Mouse (Mus musculus) forebrain, embryonic 12.5 days (tissue): ENCODE results near the gene Tnxb. TPM values are rescaled to one million over a fixed set of nuclear protein-coding genes. Genes with fewer than 3 reads are reported as not detected.
A peak's percentile ranks its signal among the peaks of the same experiment; 100 is the strongest.

Source experiments
- ATAC-seq: fragments of 200-750 bp; cut with Nextera tagmentation; 2 replicates; pipeline ENCODE4 v1.8.0; 2017; ENCODE audit warnings: moderate TSS enrichment; ENCODE audit not compliant: low FRiP score
- H3K27ac ChIP-seq: fragments of 300-500 bp; sonication (generic); 2 replicates; pipeline ENCODE4 v1.5.1; 2016; ENCODE audit warnings: mild to moderate bottlenecking
- H3K27me3 ChIP-seq: fragments of 300-500 bp; sonication (generic); 2 replicates; pipeline ENCODE4 v1.6.1; 2016; ENCODE audit warnings: mild to moderate bottlenecking
- H3K36me3 ChIP-seq: fragments of 300-500 bp; sonication (generic); replicated peaks from 2 replicates; pipeline ENCODE4 v1.6.1; 2016; ENCODE audit warnings: mild to moderate bottlenecking
- H3K4me1 ChIP-seq: fragments of 300-500 bp; sonication (generic); 2 replicates; pipeline ENCODE4 v1.6.1; 2016
- H3K4me2 ChIP-seq: fragments of 300-500 bp; sonication (generic); 2 replicates; pipeline ENCODE4 v1.6.1; 2016; ENCODE audit warnings: mild to moderate bottlenecking, moderate library complexity
- H3K4me3 ChIP-seq: fragments of 300-500 bp; sonication (generic); replicated peaks from 2 replicates; pipeline ENCODE4 v1.5.1; 2016; ENCODE audit warnings: mild to moderate bottlenecking
- H3K9ac ChIP-seq: fragments of 300-500 bp; sonication (generic); 2 replicates; pipeline ENCODE4 v1.6.1; 2016; ENCODE audit warnings: mild to moderate bottlenecking
- H3K9me3 ChIP-seq: fragments of 300-500 bp; sonication (generic); 2 replicates; pipeline ENCODE4 v1.6.1; 2016
- WGBS: fragments of 180-500 bp; shearing (Covaris S2); methylation state at CpG from one replicate; pipeline ENCODE4 v1.1.7; 2016; 5-methylcytosine and 5-hydroxymethylcytosine counted together
- polyA plus RNA-seq: library from polyadenylated mRNA; unstranded; fragments of >200 nt; fragmentation: Nextera tagmentation; extraction: Ambion mirVana; gene quantifications from 2 replicates; pipeline ENCODE4 v1.2.1, GENCODE M21; 2016

Gene Tnxb
- polyA plus RNA-seq, 1 experiment from 2014 or later = 0.03 TPM

- H3K36me3 ChIP-seq = peaks cover 57% of the 10 kb centered on the region
- peaks cover 9% of the 10 kb centered on the region for H3K27me3 ChIP-seq
- H3K27ac ChIP-seq = no peak overlapping the region
- no peak for ATAC-seq
- H3K4me2 ChIP-seq = no peak overlapping the region
- no peak overlapping the region for H3K9ac ChIP-seq
- H3K9me3 ChIP-seq = no peaks in the 10 kb centered on the region
- peaks cover 4% of the 10 kb centered on the region; the same call in 1 of the 2 replicates for H3K4me1 ChIP-seq
- 96% methylated on average over 13 of the region's 13 CpGs for WGBS
- H3K4me3 ChIP-seq = no peak overlapping the region
These were observed 15.9 kb upstream of the Tnxb start for GRCm38 (mm10) chr17:34654392-34654791.

GRCm38 (mm10) chr17:34655160-34655559, 15.2 kb upstream of the Tnxb start:
- ATAC-seq = no peak
- 90% methylated on average over 7 of the region's 7 CpGs for WGBS

GRCm38 (mm10) chr17:34655581-34655991, 14.7 kb upstream of the Tnxb start:
- Histone ChIP-seq H3K27me3 (peaks cover 21% of the 10 kb centered on the region), H3K27ac (no peak overlapping the region), H3K9ac (no peak overlapping the region), H3K4me3 (no peak overlapping the region), H3K4me1 (peaks cover 4% of the 10 kb centered on the region; the same call in 1 of the 2 replicates), H3K36me3 (peaks cover 45% of the 10 kb centered on the region), H3K9me3 (no peaks in the 10 kb centered on the region), H3K4me2 (no peak overlapping the region)
- ATAC-seq = no peak
- 70% methylated on average over 4 of the region's 4 CpGs for WGBS

More at GRCm38 (mm10) chr17:34655160-34655559, 15.2 kb upstream of the Tnxb start:
- Histone ChIP-seq H3K9me3 (no peaks in the 10 kb centered on the region), H3K9ac (no peak overlapping the region), H3K36me3 (peaks cover 49% of the 10 kb centered on the region), H3K4me1 (peaks cover 4% of the 10 kb centered on the region; the same call in 1 of the 2 replicates), H3K27ac (no peak overlapping the region), H3K4me2 (no peak overlapping the region), H3K27me3 (peaks cover 17% of the 10 kb centered on the region), H3K4me3 (no peak overlapping the region)

GRCm38 (mm10) chr17:34656666-34657065, 13.7 kb upstream of the Tnxb start:
- no peak overlapping the region for H3K27ac ChIP-seq

GRCm38 (mm10) chr17:34657271-34657670, 13.1 kb upstream of the Tnxb start:
- 56% methylated on average over 2 of the region's 2 CpGs for WGBS
- no peak overlapping the region for H3K4me2 ChIP-seq

More at GRCm38 (mm10) chr17:34656666-34657065, 13.7 kb upstream of the Tnxb start:
- H3K9ac ChIP-seq = no peak overlapping the region
- H3K27me3 ChIP-seq = peaks cover 32% of the 10 kb centered on the region
- no peaks in the 10 kb centered on the region for H3K9me3 ChIP-seq
- H3K4me3 ChIP-seq = no peak overlapping the region
- ATAC-seq = no peak
- no peak overlapping the region for H3K4me2 ChIP-seq
- 49% methylated on average over 8 of the region's 8 CpGs for WGBS
- peaks cover 9% of the 10 kb centered on the region; the same call in 1 of the 2 replicates for H3K4me1 ChIP-seq
- H3K36me3 ChIP-seq = peaks cover 34% of the 10 kb centered on the region

GRCm38 (mm10) chr17:34658145-34658544, 12.2 kb upstream of the Tnxb start:
- Histone ChIP-seq H3K4me3 (no peak overlapping the region), H3K9me3 (no peaks in the 10 kb centered on the region), H3K27me3 (peaks cover 41% of the 10 kb centered on the region), H3K36me3 (peaks cover 19% of the 10 kb centered on the region), H3K4me2 (no peak overlapping the region), H3K4me1 (peaks cover 9% of the 10 kb centered on the region; the same call in 1 of the 2 replicates), H3K27ac (no peak overlapping the region), H3K9ac (no peak overlapping the region)
- WGBS = 92% methylated on average over 2 of the region's 2 CpGs
- ATAC-seq = no peak

More at GRCm38 (mm10) chr17:34657271-34657670, 13.1 kb upstream of the Tnxb start:
- Histone ChIP-seq H3K9me3 (no peaks in the 10 kb centered on the region), H3K27ac (no peak overlapping the region), H3K36me3 (peaks cover 28% of the 10 kb centered on the region), H3K27me3 (peaks cover 32% of the 10 kb centered on the region), H3K4me3 (no peak overlapping the region), H3K9ac (no peak overlapping the region), H3K4me1 (peaks cover 9% of the 10 kb centered on the region; the same call in 1 of the 2 replicates)
- ATAC-seq = no peak

- H3K36me3 ChIP-seq = peaks cover 15% of the 10 kb centered on the region
- peaks cover 9% of the 10 kb centered on the region; the same call in 1 of the 2 replicates for H3K4me1 ChIP-seq
- peaks cover 45% of the 10 kb centered on the region for H3K27me3 ChIP-seq
- H3K4me2 ChIP-seq = no peak overlapping the region
- WGBS = 80% methylated on average over 3 of the region's 3 CpGs
- H3K4me3 ChIP-seq = no peak overlapping the region
- H3K9me3 ChIP-seq = no peaks in the 10 kb centered on the region
- H3K9ac ChIP-seq = no peak overlapping the region
- no peak for ATAC-seq
- H3K27ac ChIP-seq = no peak overlapping the region
These were observed 11.7 kb upstream of the Tnxb start for GRCm38 (mm10) chr17:34658591-34658990.

- WGBS = 69% methylated on average over 12 of the region's 12 CpGs
- no peak overlapping the region for H3K4me3 ChIP-seq
These were observed 11.0 kb upstream of the Tnxb start for GRCm38 (mm10) chr17:34659181-34659896.

GRCm38 (mm10) chr17:34659897-34660214, 10.5 kb upstream of the Tnxb start:
- peaks cover 9% of the 10 kb centered on the region; the same call in 1 of the 2 replicates for H3K4me1 ChIP-seq
- no peak overlapping the region for H3K9ac ChIP-seq
- H3K9me3 ChIP-seq = no peaks in the 10 kb centered on the region
- H3K36me3 ChIP-seq = peaks cover 7% of the 10 kb centered on the region; the same call in 1 of the 2 replicates
- H3K27ac ChIP-seq = no peak overlapping the region
- ATAC-seq = no peak
- no peak overlapping the region for H3K4me3 ChIP-seq
- H3K4me2 ChIP-seq = no peak overlapping the region
- H3K27me3 ChIP-seq = peaks cover 49% of the 10 kb centered on the region
- WGBS = 69% methylated on average over 3 of the region's 3 CpGs

More at GRCm38 (mm10) chr17:34659181-34659896, 11.0 kb upstream of the Tnxb start:
- Histone ChIP-seq H3K4me1 (peaks cover 9% of the 10 kb centered on the region; the same call in 1 of the 2 replicates), H3K27me3 (peaks cover 49% of the 10 kb centered on the region), H3K9ac (no peak overlapping the region), H3K9me3 (no peaks in the 10 kb centered on the region), H3K27ac (no peak overlapping the region), H3K36me3 (peaks cover 11% of the 10 kb centered on the region; the same call in 1 of the 2 replicates), H3K4me2 (no peak overlapping the region)
- no peak for ATAC-seq

GRCm38 (mm10) chr17:34660259-34660820, 10.0 kb upstream of the Tnxb start:
- ATAC-seq = no peak
- Histone ChIP-seq H3K9ac (no peak overlapping the region), H3K9me3 (no peaks in the 10 kb centered on the region), H3K4me3 (no peak overlapping the region), H3K27me3 (peaks cover 51% of the 10 kb centered on the region), H3K4me2 (no peak overlapping the region), H3K27ac (no peak overlapping the region), H3K36me3 (peaks cover 3% of the 10 kb centered on the region; the same call in 1 of the 2 replicates), H3K4me1 (peaks cover 9% of the 10 kb centered on the region; the same call in 1 of the 2 replicates)
- WGBS = 41% methylated on average over 11 of the region's 11 CpGs

GRCm38 (mm10) chr17:34661121-34661591, 9.2 kb upstream of the Tnxb start:
- no peak overlapping the region for H3K27ac ChIP-seq
- peaks cover 59% of the 10 kb centered on the region for H3K27me3 ChIP-seq
- no peak overlapping the region for H3K4me3 ChIP-seq
- no peak overlapping the region for H3K9ac ChIP-seq
- WGBS = 11% methylated on average over 19 of the region's 19 CpGs
- no peaks in the 10 kb centered on the region for H3K9me3 ChIP-seq
- H3K4me2 ChIP-seq = peak overlapping the region; percentile 27
- H3K36me3 ChIP-seq = no peaks in the 10 kb centered on the region
- ATAC-seq = no peak
- peaks cover 9% of the 10 kb centered on the region; the same call in 1 of the 2 replicates for H3K4me1 ChIP-seq

GRCm38 (mm10) chr17:34662468-34662867, 7.9 kb upstream of the Tnxb start:
- WGBS = 90% methylated on average over 1 of the region's 1 CpGs
- no peak for ATAC-seq

More at GRCm38 (mm10) chr17:34662468-34662867, 7.9 kb upstream of the Tnxb start:
- peaks cover 65% of the 10 kb centered on the region for H3K27me3 ChIP-seq
- H3K4me2 ChIP-seq = no peak overlapping the region
- H3K36me3 ChIP-seq = no peaks in the 10 kb centered on the region
- peaks cover 6% of the 10 kb centered on the region; the same call in 1 of the 2 replicates for H3K4me1 ChIP-seq
- no peak overlapping the region for H3K9ac ChIP-seq
- H3K9me3 ChIP-seq = no peaks in the 10 kb centered on the region
- H3K4me3 ChIP-seq = no peak overlapping the region
- H3K27ac ChIP-seq = no peak overlapping the region
